Comparison of ENCODE assay signal across 26 mouse cellular contexts in the genomic region with DNA sequence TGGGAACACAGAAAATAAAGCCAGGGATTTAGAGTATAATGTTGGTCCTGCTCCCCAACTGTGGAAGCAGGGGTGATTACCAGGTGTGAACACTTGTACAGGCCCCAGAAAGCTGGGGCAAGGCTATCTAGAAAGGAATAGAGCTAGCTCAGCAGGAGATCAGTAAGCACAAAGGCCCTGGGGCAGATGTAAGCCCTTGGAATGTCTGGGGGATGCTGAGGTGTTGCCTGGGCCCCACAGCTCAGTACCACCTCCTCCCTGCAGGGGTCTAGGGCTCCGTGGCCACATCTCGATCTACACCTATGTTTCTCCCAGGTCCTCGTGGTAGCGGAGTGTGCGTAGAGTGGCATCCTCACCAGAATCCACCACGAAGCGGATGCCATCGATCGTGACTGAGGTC. TPM values are rescaled to one million over a fixed set of nuclear protein-coding genes. Genes with fewer than 3 reads are reported as not detected.
"Had no signal": no experiment of that assay in that cellular context is flagged by ENCODE, and none has a peak within 500 bp of the region (broad histone marks: within the 10 kb centered on the region; RNA-seq: fewer than 3 reads in every experiment).

No protein-coding gene starts in this region.

- H3K9me3 ChIP-seq: heart, embryonic 10.5 days; heart, embryonic 12.5 days; hindbrain, embryonic 13.5 days; hindbrain, embryonic 15.5 days; kidney, embryonic 15.5 days; limb, embryonic 10.5 days; limb, embryonic 12.5 days; liver, embryonic 15.5 days had no signal

- H3K4me1 ChIP-seq: heart, embryonic 12.5 days; hindbrain, embryonic 13.5 days; hindbrain, embryonic 15.5 days; limb, embryonic 10.5 days; limb, embryonic 12.5 days; liver, embryonic 15.5 days had no signal

- DNase-seq: gastrocnemius, adult 2 months; gastrocnemius, postnatal 10 days; gastrocnemius, postnatal 25 days; heart, adult 18-20 months; heart, postnatal 10 days; heart, postnatal 4 days; kidney, adult 11 months; kidney, adult 2 months; kidney, adult 9 months; kidney, postnatal 25 days; kidney, postnatal 4 days; liver had no signal

- H3K9ac ChIP-seq: heart, embryonic 12.5 days; hindbrain, embryonic 13.5 days; hindbrain, embryonic 15.5 days; kidney, embryonic 15.5 days; liver, embryonic 15.5 days had no signal

- H3K27ac ChIP-seq: gastrocnemius, adult 2 months; heart, embryonic 10.5 days; hindbrain, embryonic 13.5 days; hindbrain, embryonic 15.5 days; hindbrain, postnatal 0 days; kidney, embryonic 15.5 days; kidney, postnatal 0 days; layer of hippocampus, adult 2 months; left cerebral cortex, adult 2 months; limb, embryonic 10.5 days; limb, embryonic 12.5 days; liver, embryonic 15.5 days had no signal

- H3K4me2 ChIP-seq: heart, embryonic 12.5 days; hindbrain, embryonic 13.5 days; hindbrain, embryonic 15.5 days; kidney, embryonic 15.5 days; limb, embryonic 12.5 days; liver, embryonic 11.5 days; liver, embryonic 15.5 days had no signal

- H3K27me3 ChIP-seq: heart, embryonic 12.5 days; hindbrain, embryonic 13.5 days; hindbrain, embryonic 15.5 days; kidney, embryonic 15.5 days; limb, embryonic 12.5 days; liver, embryonic 15.5 days had no signal

- ATAC-seq: hindbrain, postnatal 0 days; intestine, embryonic 16.5 days had no signal

- H3K4me3 ChIP-seq: gastrocnemius, adult 2 months; heart, embryonic 10.5 days; heart, embryonic 12.5 days; hindbrain, embryonic 13.5 days; hindbrain, embryonic 15.5 days; kidney, embryonic 15.5 days; layer of hippocampus, adult 2 months; left cerebral cortex, adult 2 months; limb, embryonic 10.5 days; limb, embryonic 12.5 days; liver, embryonic 15.5 days had no signal

RNA-seq across cellular contexts. Expression of a gene that starts 30.0 kb away (rescaled TPM):
- polyA plus RNA-seq: limb, embryonic 12.5 days had no signal
